Mouse (Mus musculus) intestine, postnatal 0 days (tissue): Measurements from ENCODE around the gene Vmn2r35. TPM values are rescaled to one million over a fixed set of nuclear protein-coding genes. Genes with fewer than 3 reads are reported as not detected.
"Not testable (repeated sequence)": the region's sequence is repeated elsewhere in the genome, so short reads cannot be mapped to it uniquely, and the experiment has no call there.

Experiments used
- ATAC-seq: fragments of 200-750 bp; cut with Nextera tagmentation; 2 replicates; pipeline ENCODE4 v1.8.0; 2017; ENCODE audit warnings: mild to moderate bottlenecking, moderate TSS enrichment, moderate library complexity
- H3K27ac ChIP-seq: fragments of 300-500 bp; sonication (generic); 2 replicates; pipeline ENCODE4 v1.5.1; 2014; ENCODE audit warnings: mild to moderate bottlenecking, low read depth, low read length, moderate library complexity
- H3K27me3 ChIP-seq: fragments of 300-500 bp; sonication (generic); replicated peaks from 2 replicates; pipeline ENCODE4 v1.6.1; 2014; ENCODE audit warnings: low read length, mixed read lengths; ENCODE audit not compliant: control insufficient read depth, insufficient read depth
- H3K36me3 ChIP-seq: fragments of 300-500 bp; sonication (generic); 2 replicates; pipeline ENCODE4 v1.6.1; 2014; ENCODE audit warnings: mild to moderate bottlenecking, moderate library complexity; ENCODE audit not compliant: control insufficient read depth, insufficient read depth
- H3K4me1 ChIP-seq: fragments of 300-500 bp; sonication (generic); replicated peaks from 2 replicates; pipeline ENCODE4 v1.6.1; 2014; ENCODE audit warnings: antibody characterized with exemption, low read length, mixed read lengths; ENCODE audit not compliant: control insufficient read depth, insufficient read depth
- H3K4me2 ChIP-seq: fragments of 300-500 bp; sonication (generic); replicated peaks from 2 replicates; pipeline ENCODE4 v1.6.1; 2014; ENCODE audit warnings: low read depth, mild to moderate bottlenecking, moderate library complexity
- H3K4me3 ChIP-seq: fragments of 300-500 bp; sonication (generic); 2 replicates; pipeline ENCODE4 v1.5.1; 2014; ENCODE audit warnings: low read depth, low read length
- H3K9ac ChIP-seq: fragments of 300-500 bp; sonication (generic); 2 replicates; pipeline ENCODE4 v1.6.1; 2014; ENCODE audit warnings: mild to moderate bottlenecking, low read depth, low read length
- H3K9me3 ChIP-seq: fragments of 300-500 bp; sonication (generic); 2 replicates; pipeline ENCODE4 v1.6.1; 2016; ENCODE audit warnings: mixed run types; ENCODE audit not compliant: control insufficient read depth
- WGBS: fragments of 180-500 bp; shearing (Covaris S2); extraction: QIAGEN DNeasy Blood & Tissue Kit; methylation state at CpG from one replicate; pipeline ENCODE4 v1.1.7; 2014; 5-methylcytosine and 5-hydroxymethylcytosine counted together
- polyA plus RNA-seq: library from polyadenylated mRNA; unstranded; fragments of >200 nt; fragmentation: Nextera tagmentation; extraction: Ambion mirVana; gene quantifications from 2 replicates; pipeline ENCODE4 v1.2.1, GENCODE M21; 2015

The Vmn2r35 gene
- not detected in 2 replicates for polyA plus RNA-seq

DNA sequence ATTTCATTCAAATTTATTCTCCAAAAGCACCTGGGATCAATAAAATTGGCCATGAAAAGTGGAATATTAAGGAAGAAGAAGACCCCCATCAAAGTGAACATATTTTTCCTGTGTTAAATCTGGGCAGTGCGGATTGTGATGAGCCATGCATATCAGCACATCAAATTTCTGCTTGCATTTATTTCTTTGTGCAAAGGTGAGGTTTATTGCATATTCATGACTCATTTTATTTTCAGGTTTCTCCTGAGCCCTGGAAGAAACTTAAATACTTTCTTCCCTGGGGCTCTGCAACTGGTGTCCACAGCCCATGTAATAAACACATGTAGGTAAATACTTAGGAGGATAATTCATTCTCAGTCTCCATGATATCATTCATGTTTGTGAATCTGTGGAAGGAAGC, at the start of gene Vmn2r35:
Gene Vmn2r35 (minus strand): TSS at position 101 of the 400 bp plus-strand sequence.
- ATAC-seq, H3K27ac ChIP-seq, H3K9me3 ChIP-seq, H3K9ac ChIP-seq, H3K4me1 ChIP-seq, H3K4me2 ChIP-seq, H3K4me3 ChIP-seq, H3K27me3 ChIP-seq, H3K36me3 ChIP-seq: not testable (repeated sequence)
- no CpG with 5 or more reads among the region's 1 CpGs for WGBS

DNA sequence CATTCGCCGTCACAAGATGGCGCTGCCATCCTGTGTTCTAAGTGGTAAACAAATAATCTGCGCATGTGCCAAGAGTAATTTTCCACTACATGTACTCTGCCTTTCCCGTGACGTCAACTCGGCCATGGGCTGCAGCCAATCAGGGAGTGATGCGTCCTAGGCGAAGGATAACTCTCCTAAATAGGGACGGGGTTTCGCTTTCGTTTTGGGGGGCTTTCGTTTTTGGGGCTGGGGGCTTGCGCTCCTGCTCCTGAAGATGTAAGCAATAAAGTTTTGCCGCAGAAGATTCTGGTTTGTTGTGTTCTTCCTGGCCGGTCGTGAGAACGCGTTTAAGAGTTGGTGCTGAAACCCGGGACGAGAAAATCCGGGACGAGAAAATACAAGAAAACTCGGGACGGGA, 25.5 kb downstream of the Vmn2r35 start:
- H3K9ac ChIP-seq, H3K4me3 ChIP-seq, H3K36me3 ChIP-seq, H3K4me2 ChIP-seq, H3K4me1 ChIP-seq, H3K9me3 ChIP-seq, H3K27me3 ChIP-seq, H3K27ac ChIP-seq, ATAC-seq: not testable (repeated sequence)
- no CpG with 5 or more reads among the region's 25 CpGs for WGBS

Other genes starting within 250 kb of the Vmn2r35 start
- gene Vmn2r34, start 130.4 kb downstream of the Vmn2r35 start, polyA plus RNA-seq, result not detected in 2 replicates
- gene Vmn2r36, start 82.6 kb upstream of the Vmn2r35 start, polyA plus RNA-seq, result not detected in 2 replicates